Mouse (Mus musculus): ENCODE data around the gene Abcb9. TPM values are rescaled to one million over a fixed set of nuclear protein-coding genes. Genes with fewer than 3 reads are reported as not detected.
A peak's percentile ranks its signal among the peaks of the same experiment; 100 is the strongest.

The Abcb9 gene
- polyA plus RNA-seq, 1 experiment from 2014 or later: 3.6 TPM

- no peak for ATAC-seq (ENCODE audit: borderline replicate concordance, extremely low read depth, low FRiP score, low TSS enrichment)
- 0 out of 2 replicates have a peak, but pooled peaks cover 4% of the 10 kb centered on the region for H3K4me1 ChIP-seq
- no peaks in the 10 kb centered on the region for H3K36me3 ChIP-seq
- WGBS: 28% methylated on average over 6 of the region's 6 CpGs
- H3K4me2 ChIP-seq: no peak overlapping the region
- no peaks in the 10 kb centered on the region for H3K9me3 ChIP-seq
- no peak overlapping the region for H3K4me3 ChIP-seq
- no peak overlapping the region for H3K27ac ChIP-seq
- H3K9ac ChIP-seq: no peak overlapping the region
- H3K27me3 ChIP-seq: no peaks in the 10 kb centered on the region
These were observed 59.3 kb downstream of the Abcb9 start for GRCm38 (mm10) chr5:124036341-124036740.

DNA sequence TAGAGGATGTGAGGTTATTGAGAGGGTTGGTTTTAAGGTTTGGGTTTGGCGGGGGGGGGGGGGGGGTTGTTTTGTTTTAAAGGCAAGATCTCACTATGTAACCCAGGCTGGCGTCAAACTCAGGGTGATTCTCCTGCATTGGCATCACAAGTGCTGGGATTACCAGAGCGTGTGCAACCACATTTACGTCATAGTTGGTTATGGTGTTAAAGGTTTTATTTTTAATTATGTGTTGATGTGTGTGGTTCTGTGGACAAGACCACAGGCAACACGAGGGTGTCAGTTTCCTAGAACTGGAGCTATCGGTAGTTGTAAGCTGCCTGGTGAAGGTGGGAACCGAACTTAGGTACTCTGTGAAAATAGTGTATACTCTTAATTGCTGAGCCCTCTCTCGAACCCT is 59.8 kb downstream of the Abcb9 start:
- Histone ChIP-seq H3K9ac (no peak overlapping the region), H3K4me1 (0 out of 2 replicates have a peak, but pooled peaks cover 9% of the 10 kb centered on the region), H3K4me2 (no peak overlapping the region), H3K9me3 (no peaks in the 10 kb centered on the region), H3K36me3 (no peaks in the 10 kb centered on the region), H3K27ac (no peak overlapping the region), H3K27me3 (no peaks in the 10 kb centered on the region), H3K4me3 (no peak overlapping the region)
- no peak for ATAC-seq (ENCODE audit: borderline replicate concordance, extremely low read depth, low FRiP score, low TSS enrichment)
- 63% methylated on average over 8 of the region's 8 CpGs for WGBS

- Histone ChIP-seq H3K9me3 (no peaks in the 10 kb centered on the region), H3K27me3 (no peaks in the 10 kb centered on the region), H3K27ac (no peak overlapping the region), H3K36me3 (no peaks in the 10 kb centered on the region), H3K4me3 (no peak overlapping the region), H3K9ac (no peak overlapping the region), H3K4me2 (no peak overlapping the region), H3K4me1 (peaks cover 13% of the 10 kb centered on the region)
- ATAC-seq (ENCODE audit: borderline replicate concordance, extremely low read depth, low FRiP score, low TSS enrichment): no peak
- 79% methylated on average over 9 of the region's 9 CpGs for WGBS
These were observed 60.2 kb downstream of the Abcb9 start for GRCm38 (mm10) chr5:124035406-124035805.

- Histone ChIP-seq H3K9me3 (no peaks in the 10 kb centered on the region), H3K9ac (no peak overlapping the region), H3K4me2 (no peak overlapping the region), H3K27ac (no peak overlapping the region), H3K36me3 (no peaks in the 10 kb centered on the region), H3K4me1 (peaks cover 22% of the 10 kb centered on the region), H3K27me3 (no peaks in the 10 kb centered on the region), H3K4me3 (no peak overlapping the region)
- ATAC-seq (ENCODE audit: borderline replicate concordance, extremely low read depth, low FRiP score, low TSS enrichment): no peak
- 61% methylated on average over 11 of the region's 11 CpGs for WGBS
These were observed 61.1 kb downstream of the Abcb9 start for GRCm38 (mm10) chr5:124034471-124034870.

DNA sequence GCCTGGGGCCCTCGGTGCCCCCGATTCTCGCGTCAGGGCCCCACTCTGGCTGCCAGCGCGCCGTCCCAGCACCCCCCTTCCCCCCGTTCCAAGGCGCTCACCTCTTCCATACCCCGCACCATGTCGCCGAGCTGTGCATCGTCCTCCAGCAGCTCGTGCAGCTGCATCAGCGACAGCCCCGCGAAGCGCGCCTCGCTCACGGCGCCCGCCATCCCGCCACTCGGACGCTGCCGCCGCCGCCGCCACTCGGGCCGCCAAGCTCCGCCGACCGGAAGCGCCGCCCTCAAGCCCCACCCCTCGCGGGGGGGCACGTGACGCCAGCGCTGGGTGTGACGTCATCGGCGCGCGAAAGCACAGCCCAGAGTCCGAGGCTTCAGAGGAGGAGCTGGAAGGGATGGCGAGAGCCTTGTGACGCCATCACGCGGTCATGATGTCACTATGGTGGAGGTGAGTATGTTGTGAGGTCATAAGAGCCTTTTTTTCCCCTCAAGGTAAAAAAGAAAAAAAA is 63.5 kb downstream of the Abcb9 start, which contains the start of gene Vps37b:
Gene Vps37b (minus strand): TSS at position 270 of the 508 bp plus-strand sequence.
- under 1% methylated on average over 52 of the region's 52 CpGs for WGBS
- peak; percentile 81 for ATAC-seq (ENCODE audit: borderline replicate concordance, extremely low read depth, low FRiP score, low TSS enrichment)
- Histone ChIP-seq H3K9me3 (no peaks in the 10 kb centered on the region), H3K27ac (peak within 1 kb of the TSS; percentile 94), H3K4me3 (peak within 1 kb of the TSS; percentile 86), H3K4me1 (peaks cover 42% of the 10 kb centered on the region), H3K9ac (peak within 1 kb of the TSS; percentile 96), H3K27me3 (no peaks in the 10 kb centered on the region), H3K4me2 (peak within 1 kb of the TSS; percentile 87), H3K36me3 (no peaks in the 10 kb centered on the region)

DNA sequence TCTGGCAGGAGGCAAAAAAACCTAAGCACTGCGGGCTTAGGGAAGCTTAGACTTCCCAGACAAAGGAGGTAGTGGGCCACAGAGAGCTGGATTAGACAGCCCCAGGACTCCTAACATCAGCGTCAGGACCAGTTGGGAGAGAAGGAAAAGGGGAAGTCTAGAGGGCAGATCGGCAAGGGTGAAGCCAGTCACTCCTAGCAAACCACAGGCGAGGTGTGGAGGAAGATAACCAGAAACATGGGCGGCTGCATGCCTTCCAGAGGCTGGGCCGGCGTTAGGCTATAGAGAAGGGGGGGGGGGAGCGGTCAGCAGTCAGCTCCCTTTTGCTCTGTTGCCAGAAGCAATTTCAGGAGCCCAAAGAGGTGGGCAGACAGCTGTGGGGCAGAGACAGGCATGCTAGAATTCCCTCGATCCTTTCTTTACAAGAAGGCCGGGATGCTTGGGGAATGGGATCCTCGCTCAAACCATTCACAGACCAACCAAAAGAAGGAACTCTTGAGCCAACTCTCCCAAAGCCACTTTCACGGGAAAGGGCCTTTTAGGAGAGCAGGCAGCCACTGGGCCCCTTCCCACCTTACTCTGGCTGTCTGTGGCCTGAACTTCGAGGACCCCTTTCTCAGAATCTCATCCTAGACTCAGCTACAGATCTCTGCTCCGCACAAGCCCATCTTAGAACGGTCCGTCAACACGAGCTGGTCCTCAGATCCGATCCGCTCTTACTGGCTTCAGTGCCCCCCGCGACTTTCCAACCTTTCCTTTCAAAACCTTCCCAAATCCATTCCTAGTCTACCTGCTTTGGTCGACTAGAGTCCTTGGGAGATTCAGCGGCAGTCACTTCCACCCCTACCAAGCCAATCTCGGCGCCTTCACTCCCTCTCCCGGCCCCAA is 64.3 kb downstream of the Abcb9 start:
- Histone ChIP-seq H3K9ac (peak overlapping the region; percentile 96), H3K9me3 (no peaks in the 10 kb centered on the region), H3K4me1 (peaks cover 45% of the 10 kb centered on the region), H3K4me3 (peak overlapping the region; percentile 86), H3K36me3 (no peaks in the 10 kb centered on the region), H3K27ac (peak overlapping the region; percentile 94), H3K27me3 (no peaks in the 10 kb centered on the region), H3K4me2 (peak overlapping the region; percentile 87)
- WGBS: under 1% methylated on average over 26 of the region's 26 CpGs
- peak; percentile 41; the same call in 1 of the 2 replicates for ATAC-seq (ENCODE audit: borderline replicate concordance, extremely low read depth, low FRiP score, low TSS enrichment)

DNA sequence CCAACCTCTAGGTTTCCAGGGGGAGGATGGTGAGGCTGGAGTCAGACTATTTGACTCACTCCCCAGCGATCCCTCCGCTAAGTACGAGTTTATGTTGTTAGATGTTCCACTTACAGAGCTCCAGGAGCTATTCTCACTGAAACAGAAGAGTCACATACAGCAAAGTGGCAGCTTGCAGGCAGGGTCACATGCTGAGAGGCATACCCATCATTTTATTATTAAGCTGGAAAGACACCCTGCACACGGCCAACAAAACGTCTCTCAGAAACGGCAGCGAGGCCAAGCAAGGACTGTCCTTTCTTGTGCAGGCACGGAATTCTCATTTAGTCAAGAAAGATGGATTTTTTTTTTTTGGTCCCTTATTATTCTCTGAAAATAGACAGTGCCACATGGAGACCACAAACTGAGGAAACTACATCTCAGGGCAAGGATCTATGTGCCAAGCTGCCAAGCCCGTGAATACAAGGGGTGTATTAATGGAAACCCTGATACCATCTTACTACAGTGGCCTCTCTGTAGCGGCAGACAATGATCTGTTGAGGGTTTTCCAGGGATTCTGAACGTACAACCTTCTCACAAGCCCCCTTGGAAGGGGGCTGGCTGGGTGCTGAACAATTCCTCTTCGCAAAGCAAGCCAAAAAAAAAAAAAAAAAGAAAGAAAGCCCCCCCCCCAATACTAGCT is 65.1 kb downstream of the Abcb9 start:
- WGBS: 35% methylated on average over 12 of the region's 12 CpGs
- H3K4me1 ChIP-seq: peaks cover 53% of the 10 kb centered on the region

DNA sequence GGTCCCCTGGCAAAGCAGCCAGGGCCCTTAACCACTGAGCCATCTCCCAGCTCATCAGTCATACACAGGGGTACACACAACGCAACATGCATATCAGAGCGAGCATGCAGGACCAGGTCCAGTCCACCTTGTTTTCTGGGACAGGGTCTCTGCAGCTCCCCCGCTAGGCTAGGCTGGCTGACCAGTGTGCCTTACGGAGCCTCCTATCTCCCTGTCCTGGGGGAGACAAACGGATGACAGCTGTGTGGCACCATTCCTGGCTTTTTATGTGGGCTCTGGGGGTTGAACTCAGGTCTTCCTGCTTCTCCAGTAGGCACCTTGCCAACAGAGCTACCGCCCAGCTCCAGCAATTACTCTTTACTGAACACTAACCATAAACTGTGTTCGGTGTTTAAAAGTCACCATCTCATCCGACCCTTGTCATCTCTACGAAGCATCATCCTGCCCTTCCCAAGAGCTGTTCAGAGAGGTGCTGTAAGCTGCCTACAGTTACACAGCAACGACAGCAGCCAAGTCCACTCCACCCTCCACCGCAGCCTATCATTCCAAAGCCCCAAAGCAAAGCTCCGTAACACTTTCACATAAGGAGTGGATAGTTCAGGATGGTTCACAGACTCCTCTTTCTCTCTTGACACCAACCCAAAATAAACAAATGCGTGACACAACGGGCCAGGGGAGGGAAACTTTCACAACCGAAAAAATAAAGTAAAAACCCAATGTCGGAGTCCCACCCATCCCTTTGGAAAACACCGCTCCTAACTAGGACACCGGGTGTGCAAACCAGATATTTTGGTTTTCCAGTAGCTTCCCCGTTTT is 66.2 kb downstream of the Abcb9 start:
- peak overlapping the region; percentile 87 for H3K4me2 ChIP-seq

More for the DNA sequence above, 65.1 kb downstream of the Abcb9 start:
- Histone ChIP-seq H3K4me3 (peak overlapping the region; percentile 86), H3K27me3 (no peaks in the 10 kb centered on the region), H3K4me2 (peak overlapping the region; percentile 87), H3K9ac (peak overlapping the region; percentile 96), H3K27ac (peak overlapping the region; percentile 94), H3K9me3 (no peaks in the 10 kb centered on the region), H3K36me3 (no peaks in the 10 kb centered on the region)
- no peak; the same call in 1 of the 2 replicates for ATAC-seq (ENCODE audit: borderline replicate concordance, extremely low read depth, low FRiP score, low TSS enrichment)

DNA sequence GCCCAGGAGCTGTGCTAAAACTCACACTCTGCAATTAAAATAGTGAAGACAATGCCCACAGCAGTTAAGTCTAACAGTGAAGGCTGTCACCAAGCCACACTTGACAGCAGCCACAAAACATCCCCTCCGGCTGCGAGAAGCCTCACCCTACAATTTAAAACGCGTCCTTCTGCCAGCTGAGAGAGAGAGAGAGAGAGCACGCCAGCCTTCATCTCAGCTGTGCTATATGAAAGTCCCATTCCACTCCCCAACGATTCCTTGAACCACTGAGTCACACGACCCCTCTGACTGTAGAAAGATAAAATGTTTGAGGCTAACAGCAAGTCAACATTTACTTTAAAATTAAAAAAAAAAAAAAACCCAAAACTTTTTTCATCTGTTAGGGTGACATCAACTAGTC is 66.9 kb downstream of the Abcb9 start:
- H3K27me3 ChIP-seq: no peaks in the 10 kb centered on the region
- H3K4me3 ChIP-seq: no peak overlapping the region
- peaks cover 66% of the 10 kb centered on the region for H3K4me1 ChIP-seq
- WGBS: 62% methylated on average over 7 of the region's 7 CpGs
- H3K27ac ChIP-seq: peak overlapping the region; percentile 13; the same call in 1 of the 2 replicates
- H3K4me2 ChIP-seq: 0 out of 2 replicates have a peak overlapping the region, but pooled peaks have one; percentile 1
- H3K9me3 ChIP-seq: no peaks in the 10 kb centered on the region
- no peak for ATAC-seq (ENCODE audit: borderline replicate concordance, extremely low read depth, low FRiP score, low TSS enrichment)
- no peak overlapping the region for H3K9ac ChIP-seq
- H3K36me3 ChIP-seq: no peaks in the 10 kb centered on the region

More for the DNA sequence above, 66.2 kb downstream of the Abcb9 start:
- no peak overlapping the region for H3K9ac ChIP-seq
- peaks cover 64% of the 10 kb centered on the region for H3K4me1 ChIP-seq
- H3K27ac ChIP-seq: no peak overlapping the region
- no peaks in the 10 kb centered on the region for H3K36me3 ChIP-seq
- no peaks in the 10 kb centered on the region for H3K27me3 ChIP-seq
- 67% methylated on average over 19 of the region's 19 CpGs for WGBS
- H3K9me3 ChIP-seq: no peaks in the 10 kb centered on the region
- H3K4me3 ChIP-seq: peak overlapping the region; percentile 4; the same call in 1 of the 2 replicates
- ATAC-seq (ENCODE audit: borderline replicate concordance, extremely low read depth, low FRiP score, low TSS enrichment): no peak

- WGBS: 66% methylated on average over 19 of the region's 19 CpGs
- Histone ChIP-seq H3K4me1 (peaks cover 69% of the 10 kb centered on the region), H3K4me3 (no peak overlapping the region), H3K9ac (no peak overlapping the region), H3K36me3 (no peaks in the 10 kb centered on the region), H3K4me2 (0 out of 2 replicates have a peak overlapping the region, but pooled peaks have one; percentile 1), H3K9me3 (no peaks in the 10 kb centered on the region), H3K27me3 (no peaks in the 10 kb centered on the region), H3K27ac (peak overlapping the region; percentile 16; the same call in 1 of the 2 replicates)
- no peak for ATAC-seq (ENCODE audit: borderline replicate concordance, extremely low read depth, low FRiP score, low TSS enrichment)
These were observed 67.7 kb downstream of the Abcb9 start for GRCm38 (mm10) chr5:124027702-124028470.

Measured in lung, embryonic 15.5 days (tissue).